Mouse (Mus musculus): Measurements from ENCODE around the gene Cdh8. TPM values are rescaled to one million over a fixed set of nuclear protein-coding genes. Genes with fewer than 3 reads are reported as not detected.
"Not testable (repeated sequence)": the region's sequence is repeated elsewhere in the genome, so short reads cannot be mapped to it uniquely, and the experiment has no call there.

The Cdh8 gene
- polyA plus RNA-seq, 1 experiment: not detected

GRCm38 (mm10) chr8:99166966-99167365 is 249.3 kb downstream of the Cdh8 start:
- TF ChIP-seq POLR2A (IDR thresholded peaks at IDR 0.05; ENCODE audit: borderline replicate concordance, low read depth, low read length): no peak
- TF ChIP-seq CTCF (IDR thresholded peaks at IDR 0.05; ENCODE audit: low read depth, low read length): no peak
- Histone ChIP-seq H3K4me1 (ENCODE audit: control insufficient read depth, insufficient read depth, low read length) (no peaks in the 10 kb centered on the region), H3K4me3 (ENCODE audit: insufficient read depth, low read length) (no peak overlapping the region), H3K27ac (ENCODE audit: insufficient read depth, low read depth, low read length) (no peak overlapping the region)

DNA sequence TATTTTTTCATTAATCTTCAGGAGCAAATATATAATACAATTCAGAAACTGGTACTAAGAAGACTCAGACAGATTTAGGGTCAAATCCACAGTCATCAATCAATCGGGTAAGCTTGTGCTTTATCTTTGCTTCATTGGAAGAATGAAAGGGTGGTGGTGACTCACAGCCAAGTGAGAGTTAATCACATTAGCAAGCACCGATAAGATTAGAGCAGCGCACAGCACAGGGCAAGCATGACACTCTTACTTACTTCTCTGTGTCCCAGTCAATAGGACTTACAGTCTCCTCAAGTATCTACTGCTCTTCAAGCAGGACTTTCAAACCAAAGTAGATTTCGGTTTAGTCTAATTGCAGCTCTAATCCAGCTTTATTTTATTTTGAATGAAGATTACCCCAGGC is 254.6 kb downstream of the Cdh8 start:
- no peak overlapping the region for H3K27ac ChIP-seq (ENCODE audit: insufficient read depth, low read depth, low read length)
- no peak for TF ChIP-seq POLR2A (IDR thresholded peaks at IDR 0.05; ENCODE audit: borderline replicate concordance, low read depth, low read length)
- no peak for TF ChIP-seq CTCF (IDR thresholded peaks at IDR 0.05; ENCODE audit: low read depth, low read length)
- H3K4me3 ChIP-seq (ENCODE audit: insufficient read depth, low read length): no peak overlapping the region
- H3K4me1 ChIP-seq (ENCODE audit: control insufficient read depth, insufficient read depth, low read length): no peaks in the 10 kb centered on the region

- Histone ChIP-seq H3K4me3 (ENCODE audit: insufficient read depth, low read length) (no peak overlapping the region), H3K27ac (ENCODE audit: insufficient read depth, low read depth, low read length) (no peak overlapping the region), H3K4me1 (ENCODE audit: control insufficient read depth, insufficient read depth, low read length) (no peaks in the 10 kb centered on the region)
- TF ChIP-seq CTCF (IDR thresholded peaks at IDR 0.05; ENCODE audit: low read depth, low read length): no peak
- no peak for TF ChIP-seq POLR2A (IDR thresholded peaks at IDR 0.05; ENCODE audit: borderline replicate concordance, low read depth, low read length)
These were observed 270.8 kb downstream of the Cdh8 start for GRCm38 (mm10) chr8:99145436-99145835.

- H3K4me3 ChIP-seq (ENCODE audit: insufficient read depth, low read length); H3K27ac ChIP-seq (ENCODE audit: insufficient read depth, low read depth, low read length); H3K4me1 ChIP-seq (ENCODE audit: control insufficient read depth, insufficient read depth, low read length): not testable (repeated sequence)
These were observed 271.5 kb downstream of the Cdh8 start for GRCm38 (mm10) chr8:99144761-99145160.

- TF ChIP-seq POLR2A (IDR thresholded peaks at IDR 0.05; ENCODE audit: borderline replicate concordance, low read depth, low read length) (no peak), CTCF (IDR thresholded peaks at IDR 0.05; ENCODE audit: low read depth, low read length) (no peak)
- Histone ChIP-seq H3K27ac (ENCODE audit: insufficient read depth, low read depth, low read length) (no peak overlapping the region), H3K4me1 (ENCODE audit: control insufficient read depth, insufficient read depth, low read length) (no peaks in the 10 kb centered on the region), H3K4me3 (ENCODE audit: insufficient read depth, low read length) (no peak overlapping the region)
These were observed 317.8 kb downstream of the Cdh8 start for GRCm38 (mm10) chr8:99098453-99098852.

DNA sequence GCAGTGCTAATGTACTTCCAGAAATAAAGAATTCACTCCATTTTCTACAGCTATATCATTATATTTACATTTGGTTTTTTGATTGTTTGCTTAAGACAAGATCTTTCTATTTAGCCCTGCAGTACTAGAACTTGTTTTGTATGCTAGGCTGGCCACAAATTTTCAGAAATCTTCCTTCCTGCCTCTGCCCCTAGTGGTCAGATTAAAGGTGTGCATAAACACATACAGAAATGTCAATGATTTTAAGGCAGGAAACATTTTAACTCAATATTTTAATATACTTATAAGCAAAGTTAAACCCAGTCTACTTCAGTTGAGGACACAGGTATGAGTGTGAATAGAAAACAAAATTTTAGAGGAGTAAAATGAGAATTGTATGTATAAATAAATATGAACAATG is 364.9 kb downstream of the Cdh8 start:
- Histone ChIP-seq H3K4me1 (ENCODE audit: control insufficient read depth, insufficient read depth, low read length) (no peaks in the 10 kb centered on the region), H3K4me3 (ENCODE audit: insufficient read depth, low read length) (no peak overlapping the region), H3K27ac (ENCODE audit: insufficient read depth, low read depth, low read length) (no peak overlapping the region)
- TF ChIP-seq POLR2A (IDR thresholded peaks at IDR 0.05; ENCODE audit: borderline replicate concordance, low read depth, low read length) (no peak), CTCF (IDR thresholded peaks at IDR 0.05; ENCODE audit: low read depth, low read length) (no peak)

DNA sequence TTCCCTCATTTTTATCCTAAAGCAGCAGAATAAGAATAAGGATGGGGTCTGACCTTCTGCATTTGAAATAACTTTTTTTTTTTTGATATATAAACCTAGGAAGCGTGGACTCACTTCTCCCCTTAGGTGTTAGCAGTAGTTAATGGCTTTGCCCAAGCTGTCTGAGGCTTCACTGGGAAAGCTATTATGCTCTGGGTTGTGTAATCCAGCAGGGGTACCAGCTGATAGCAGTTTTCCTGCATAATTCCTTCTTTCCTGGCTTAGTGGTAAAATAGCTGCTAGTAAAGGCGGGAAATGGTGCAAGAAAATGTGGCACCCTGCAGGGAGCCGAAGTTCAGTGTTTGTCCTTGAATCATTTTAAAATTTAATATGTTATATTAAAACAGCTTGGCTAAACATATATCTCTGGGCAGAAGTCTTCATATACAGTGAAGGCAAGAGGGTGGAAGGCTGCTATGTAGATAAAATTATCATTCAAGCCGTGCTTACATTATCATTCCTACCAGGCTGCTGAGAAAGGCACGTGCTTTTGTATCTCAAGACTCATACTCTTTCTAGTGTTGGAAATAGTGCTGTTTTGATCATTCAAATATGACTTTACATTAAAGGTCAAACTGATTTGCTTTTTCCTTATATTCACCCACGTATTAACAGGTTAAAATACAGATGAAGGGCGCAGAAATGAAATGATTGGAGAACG is 367.5 kb downstream of the Cdh8 start:
- Histone ChIP-seq H3K4me1 (ENCODE audit: control insufficient read depth, insufficient read depth, low read length) (no peaks in the 10 kb centered on the region), H3K27ac (ENCODE audit: insufficient read depth, low read depth, low read length) (no peak overlapping the region), H3K4me3 (ENCODE audit: insufficient read depth, low read length) (no peak overlapping the region)
- TF ChIP-seq POLR2A (IDR thresholded peaks at IDR 0.05; ENCODE audit: borderline replicate concordance, low read depth, low read length): no peak
- no peak for TF ChIP-seq CTCF (IDR thresholded peaks at IDR 0.05; ENCODE audit: low read depth, low read length)

DNA sequence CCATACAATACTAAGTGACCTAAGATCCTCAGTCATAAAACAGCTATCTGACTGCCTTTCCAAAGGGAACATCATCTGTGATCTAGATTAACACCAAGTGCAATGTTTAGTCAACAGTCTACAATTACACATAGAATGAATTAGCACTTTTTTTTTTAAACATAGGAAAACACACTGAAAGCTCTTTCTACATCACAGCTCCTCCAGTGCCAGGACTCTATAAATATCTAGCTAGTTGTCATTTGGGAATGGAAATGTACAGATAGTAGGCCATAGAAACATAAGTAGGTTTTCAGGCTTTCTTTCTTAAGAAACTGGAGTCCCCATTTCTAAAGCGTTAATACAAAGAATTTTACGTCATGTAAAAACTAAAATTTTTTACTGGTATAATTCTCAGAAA is 375.8 kb downstream of the Cdh8 start:
- Histone ChIP-seq H3K4me1 (ENCODE audit: control insufficient read depth, insufficient read depth, low read length) (no peaks in the 10 kb centered on the region), H3K4me3 (ENCODE audit: insufficient read depth, low read length) (no peak overlapping the region), H3K27ac (ENCODE audit: insufficient read depth, low read depth, low read length) (no peak overlapping the region)
- TF ChIP-seq POLR2A (IDR thresholded peaks at IDR 0.05; ENCODE audit: borderline replicate concordance, low read depth, low read length): no peak
- TF ChIP-seq CTCF (IDR thresholded peaks at IDR 0.05; ENCODE audit: low read depth, low read length): no peak

GRCm38 (mm10) chr8:99031060-99031459 is 385.2 kb downstream of the Cdh8 start:
- Histone ChIP-seq H3K4me1 (ENCODE audit: control insufficient read depth, insufficient read depth, low read length) (no peaks in the 10 kb centered on the region), H3K4me3 (ENCODE audit: insufficient read depth, low read length) (no peak overlapping the region), H3K27ac (ENCODE audit: insufficient read depth, low read depth, low read length) (no peak overlapping the region)
- TF ChIP-seq POLR2A (IDR thresholded peaks at IDR 0.05; ENCODE audit: borderline replicate concordance, low read depth, low read length) (no peak), CTCF (IDR thresholded peaks at IDR 0.05; ENCODE audit: low read depth, low read length) (no peak)

Data from bone marrow macrophage, adult 2 months (primary cell).